Mouse (Mus musculus): ENCODE measurements at regions not wholly inside any gene's neighbourhood (a gene's known extent, or its start where the extent isn't known, plus 50 kb on each side); places are given as distances from the start of the nearest gene placed in this dataset.

DNA sequence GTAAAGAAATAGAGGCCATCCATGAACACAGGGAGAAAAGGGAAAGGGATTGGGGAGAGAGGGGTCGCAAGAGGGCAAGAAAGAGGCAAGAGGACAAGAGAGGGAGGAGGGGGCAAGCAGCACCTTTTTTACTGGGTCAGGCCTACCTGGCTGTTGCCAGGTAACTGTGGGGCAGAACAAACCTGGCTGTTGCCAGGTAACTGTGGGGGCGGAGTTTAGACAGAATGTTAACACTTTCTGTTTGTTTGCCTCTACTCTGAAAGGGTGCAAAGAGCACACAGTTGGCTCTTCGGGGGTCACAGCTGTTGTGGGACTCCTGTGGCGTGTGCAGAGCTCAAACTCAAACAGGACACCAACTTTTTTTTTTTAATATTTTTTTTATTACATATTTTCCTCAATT lies 62.3 kb upstream of the Kl start:
- H3K36me3 ChIP-seq (ENCODE audit: control insufficient read depth in 1 of 2, insufficient read depth in 2 of 2, low read length in 2 of 2): no peaks in the 10 kb centered on the region
- no peaks in the 10 kb centered on the region for H3K4me1 ChIP-seq (ENCODE audit: control insufficient read depth in 1 of 2, insufficient read depth in 2 of 2, low read length in 2 of 2)
- no peak for DNase-seq (ENCODE audit: low read depth, low spot score)
- H3K27me3 ChIP-seq (ENCODE audit: control insufficient read depth in 1 of 2, insufficient read depth in 2 of 2, low read length in 2 of 2): no peaks in the 10 kb centered on the region
- TF ChIP-seq USF1 (IDR thresholded peaks at IDR 0.05; ENCODE audit: low read depth, low read length) (no peak), E2F4 (IDR thresholded peaks at IDR 0.05; ENCODE audit: borderline replicate concordance, low read depth, low read length) (no peak), MYB (IDR thresholded peaks at IDR 0.05; ENCODE audit: low read depth, low read length) (no peak), SMC3 (IDR thresholded peaks at IDR 0.05; ENCODE audit: low read depth, low read length) (no peak), CHD2 (IDR thresholded peaks at IDR 0.05; ENCODE audit: low read length) (no peak), POLR2AphosphoS5 (IDR thresholded peaks at IDR 0.05; ENCODE audit: borderline replicate concordance, low read depth, low read length) (no peak), ZKSCAN1 (IDR thresholded peaks at IDR 0.05; ENCODE audit: low read depth, low read length) (no peak), KAT2A (conservative IDR thresholded peaks at IDR 0.05; ENCODE audit: low read depth, low read length) (no peak), USF2 (IDR thresholded peaks at IDR 0.05; ENCODE audit: borderline replicate concordance in 1 of 2, insufficient read depth in 1 of 2, low read depth in 1 of 2, low read length in 2 of 2) (no peak), NRF1 (IDR thresholded peaks at IDR 0.05; ENCODE audit: insufficient read depth, low read depth, low read length, poor library complexity, severe bottlenecking) (no peak)
- no peaks in the 10 kb centered on the region for H3K79me2 ChIP-seq (ENCODE audit: control insufficient read depth, insufficient read depth, low read length, poor library complexity)
- no peak overlapping the region for H3K4me3 ChIP-seq (ENCODE audit: control insufficient read depth in 1 of 2, insufficient read depth in 1 of 2, low read depth in 2 of 2, low read length in 2 of 2)
- no peaks in the 10 kb centered on the region for H3K9me3 ChIP-seq (replicated peaks; ENCODE audit: insufficient read depth, low read length)
- no peak overlapping the region for H3K9ac ChIP-seq (ENCODE audit: control insufficient read depth, low read depth, low read length, poor library complexity, severe bottlenecking)
- H3K27ac ChIP-seq (ENCODE audit: control insufficient read depth, low read depth, low read length): no peak overlapping the region

DNA sequence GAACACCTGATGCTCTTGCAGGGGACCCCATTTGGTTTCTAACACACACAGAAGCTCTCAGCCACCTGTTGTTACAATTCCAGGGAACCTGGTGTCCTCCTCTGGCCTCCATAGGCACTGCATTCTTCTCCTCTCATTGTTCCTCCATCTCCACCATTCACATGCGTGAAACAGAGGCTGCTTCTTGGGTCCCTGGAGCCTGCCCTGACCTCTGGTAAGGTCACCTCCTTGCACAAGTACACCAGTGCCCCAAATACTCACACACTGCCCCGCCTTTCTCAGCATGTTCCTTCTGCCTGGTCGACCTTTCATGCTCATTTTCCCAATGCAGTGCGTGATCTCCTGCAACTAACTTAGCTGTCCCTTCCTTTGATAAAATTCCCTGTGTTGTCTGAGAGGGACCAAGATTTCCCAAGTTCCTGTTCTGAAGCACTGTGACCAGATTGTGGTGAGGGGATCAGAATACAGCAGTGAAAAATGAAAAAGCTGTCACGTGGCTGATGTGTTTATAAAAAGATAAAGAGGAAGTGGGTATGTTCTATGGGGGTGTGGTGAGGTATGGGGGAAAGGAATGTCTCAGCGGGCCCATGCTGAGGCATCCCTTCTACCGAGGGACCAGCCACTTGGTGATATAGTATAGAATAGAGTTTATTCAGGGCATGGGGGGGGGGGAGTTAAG lies 61.0 kb upstream of the Kl start:
- Histone ChIP-seq H3K4me1 (ENCODE audit: control insufficient read depth in 1 of 2, insufficient read depth in 2 of 2, low read length in 2 of 2) (no peaks in the 10 kb centered on the region), H3K27me3 (ENCODE audit: control insufficient read depth in 1 of 2, insufficient read depth in 2 of 2, low read length in 2 of 2) (no peaks in the 10 kb centered on the region), H3K27ac (ENCODE audit: control insufficient read depth, low read depth, low read length) (no peak overlapping the region), H3K9me3 (replicated peaks; ENCODE audit: insufficient read depth, low read length) (no peaks in the 10 kb centered on the region), H3K79me2 (ENCODE audit: control insufficient read depth, insufficient read depth, low read length, poor library complexity) (no peaks in the 10 kb centered on the region), H3K4me3 (ENCODE audit: control insufficient read depth in 1 of 2, insufficient read depth in 1 of 2, low read depth in 2 of 2, low read length in 2 of 2) (no peak overlapping the region), H3K9ac (ENCODE audit: control insufficient read depth, low read depth, low read length, poor library complexity, severe bottlenecking) (no peak overlapping the region), H3K36me3 (ENCODE audit: control insufficient read depth in 1 of 2, insufficient read depth in 2 of 2, low read length in 2 of 2) (no peaks in the 10 kb centered on the region)
- no peak for DNase-seq (ENCODE audit: low read depth, low spot score)
- TF ChIP-seq TCF12 (IDR thresholded peaks at IDR 0.05; ENCODE audit: low read depth, low read length): no peak
- no peak for TF ChIP-seq USF2 (IDR thresholded peaks at IDR 0.05; ENCODE audit: borderline replicate concordance in 1 of 2, insufficient read depth in 1 of 2, low read depth in 1 of 2, low read length in 2 of 2)
- no peak for TF ChIP-seq POLR2A (IDR thresholded peaks at IDR 0.05; ENCODE audit: control insufficient read depth in 1 of 2, insufficient read depth in 1 of 2, low read depth in 1 of 2, low read length in 2 of 2, poor library complexity in 1 of 2)
- TF ChIP-seq USF1 (IDR thresholded peaks at IDR 0.05; ENCODE audit: low read depth, low read length): peak; percentile 58
- no peak for TF ChIP-seq NELFE (IDR thresholded peaks at IDR 0.05; ENCODE audit: low read depth, low read length)
- no peak for TF ChIP-seq GATA1 (IDR thresholded peaks at IDR 0.05; ENCODE audit: low read depth, low read length)
- TF ChIP-seq CTCF (IDR thresholded peaks at IDR 0.05 in 2 of 3, conservative IDR thresholded peaks at IDR 0.05 in 1 of 3; ENCODE audit: control insufficient read depth in 1 of 3, insufficient read depth in 1 of 3, low read depth in 2 of 3, low read length in 3 of 3, poor library complexity in 1 of 3, severe bottlenecking in 1 of 3): no peak

All from MEL (cell line).